Mouse (Mus musculus) kidney, postnatal 14 days (tissue): ENCODE measurements at regions not wholly inside any gene's neighbourhood (a gene's known extent, or its start where the extent isn't known, plus 50 kb on each side); places are given as distances from the start of the nearest gene placed in this dataset.
"Not testable (repeated sequence)": the region's sequence is repeated elsewhere in the genome, so short reads cannot be mapped to it uniquely, and the experiment has no call there.

Source experiments
- DNase-seq: peaks from one replicate; pipeline ENCODE4 v3.0.0; 2022; ENCODE audit warnings: mixed read lengths

GRCm38 (mm10) chr4:71409867-71410266 lies 347.9 kb downstream of the Gm11232 start:
- no peak for DNase-seq

DNA sequence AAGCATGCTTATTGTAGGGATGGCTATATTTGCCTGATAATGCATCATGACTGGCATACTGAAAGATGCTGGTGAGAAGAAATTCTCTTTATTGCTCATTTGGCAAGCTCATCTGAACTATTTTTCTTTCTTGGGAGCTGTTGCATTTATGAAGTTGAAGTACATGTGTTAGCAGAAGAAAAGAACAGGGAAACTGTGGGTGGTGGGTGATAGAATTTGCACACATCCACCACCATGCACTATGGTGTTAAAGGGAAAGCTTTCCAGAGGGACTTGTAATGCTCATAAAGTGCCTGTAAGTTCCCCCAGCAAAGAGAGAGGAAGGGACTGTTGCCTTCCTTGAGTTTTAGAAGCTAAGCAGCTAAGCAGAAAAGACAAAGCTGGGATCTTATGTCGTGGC lies 367.3 kb downstream of the Gm11232 start:
- no peak for DNase-seq

- no peak for DNase-seq
Measured at GRCm38 (mm10) chr4:71369276-71369675, 388.5 kb downstream of the Gm11232 start.

DNA sequence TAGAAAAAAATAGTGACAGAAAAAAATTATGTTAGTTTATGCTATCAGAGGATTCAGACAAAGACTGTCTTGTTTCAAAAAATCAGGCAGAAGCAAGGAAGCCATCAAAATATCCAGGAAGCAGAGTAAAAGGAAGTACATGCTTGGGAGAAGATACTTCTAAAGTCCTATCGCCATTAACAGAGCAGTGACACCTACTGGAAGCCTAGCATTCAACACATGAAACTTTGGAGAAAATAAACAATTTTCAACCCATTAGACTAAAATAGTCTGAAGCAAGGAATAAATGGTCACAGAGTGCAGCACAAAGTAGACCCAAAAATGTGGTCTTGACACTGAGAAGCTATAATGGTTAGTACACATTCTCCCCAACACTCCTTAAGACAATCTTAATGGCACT lies 394.0 kb downstream of the Gm11232 start:
- DNase-seq, result no peak

GRCm38 (mm10) chr4:71357626-71358025 lies 400.1 kb downstream of the Gm11232 start:
- no peak for DNase-seq

- DNase-seq, result no peak
Measured at GRCm38 (mm10) chr4:71356714-71357113, 401.1 kb downstream of the Gm11232 start.

GRCm38 (mm10) chr4:71356310-71356709 lies 401.5 kb downstream of the Gm11232 start:
- DNase-seq, result no peak

DNA sequence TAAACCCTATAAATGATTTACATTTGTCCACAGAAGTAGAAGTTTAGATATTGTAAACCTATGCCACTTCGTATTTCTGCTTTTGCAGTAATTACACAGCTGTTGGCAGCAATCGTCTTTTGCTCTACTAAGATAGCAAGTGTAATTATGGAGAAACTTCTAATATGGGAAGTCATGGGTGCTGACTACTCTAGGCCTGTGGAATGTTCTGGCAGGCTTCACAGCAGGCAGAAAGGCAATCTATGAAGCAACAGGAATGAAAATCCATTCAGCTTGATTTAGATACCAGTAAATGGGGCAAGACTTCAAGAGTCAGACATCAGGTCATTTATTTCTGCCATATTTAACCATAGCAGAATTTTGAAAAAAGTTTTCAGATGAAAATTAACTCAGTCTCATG lies 405.9 kb downstream of the Gm11232 start:
- no peak for DNase-seq

GRCm38 (mm10) chr4:71343068-71343467 lies 414.7 kb downstream of the Gm11232 start:
- DNase-seq, result no peak

DNA sequence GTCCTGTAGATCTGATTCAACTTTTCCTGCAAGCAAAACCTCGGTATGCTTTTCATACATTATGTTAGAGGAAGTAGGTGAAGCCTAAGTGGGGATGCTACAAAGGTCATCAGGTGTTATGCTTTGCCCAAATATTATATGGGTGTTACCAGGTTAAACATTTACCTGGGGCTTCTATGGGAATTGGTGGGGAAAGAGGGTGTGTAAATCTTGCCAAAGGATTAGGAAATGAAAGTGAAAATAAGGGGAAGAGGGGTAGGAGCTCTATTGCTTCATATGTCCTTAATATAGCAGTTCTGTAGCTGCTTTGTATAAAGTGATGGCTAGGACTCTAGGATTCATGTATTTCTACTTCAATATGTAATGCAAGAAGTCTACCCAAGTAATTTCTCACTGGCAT lies 419.2 kb downstream of the Gm11232 start:
- no peak for DNase-seq

DNA sequence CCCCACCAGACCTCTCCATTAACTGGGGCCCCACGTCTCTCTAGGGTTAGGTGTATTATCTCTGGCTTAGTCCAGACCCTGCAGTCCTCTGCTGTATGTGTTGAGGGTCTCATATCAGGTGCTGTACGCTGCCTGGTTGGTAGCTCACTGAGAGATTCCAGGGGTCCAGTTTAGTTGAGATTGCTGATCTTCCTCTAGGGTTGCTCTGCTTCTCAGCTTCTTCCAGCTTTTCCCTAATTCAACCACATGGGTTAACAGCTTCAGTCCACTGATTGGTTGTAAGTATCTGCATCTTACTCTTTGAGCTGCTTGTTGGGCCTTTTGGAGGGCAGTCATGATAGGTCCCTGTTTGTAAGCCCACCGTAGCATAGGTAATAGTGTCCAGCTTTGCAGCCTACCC lies 425.1 kb downstream of the Gm11232 start:
- DNase-seq, result no peak

GRCm38 (mm10) chr4:71332018-71332417 lies 425.7 kb downstream of the Gm11232 start:
- DNase-seq, result peak; percentile 11

DNA sequence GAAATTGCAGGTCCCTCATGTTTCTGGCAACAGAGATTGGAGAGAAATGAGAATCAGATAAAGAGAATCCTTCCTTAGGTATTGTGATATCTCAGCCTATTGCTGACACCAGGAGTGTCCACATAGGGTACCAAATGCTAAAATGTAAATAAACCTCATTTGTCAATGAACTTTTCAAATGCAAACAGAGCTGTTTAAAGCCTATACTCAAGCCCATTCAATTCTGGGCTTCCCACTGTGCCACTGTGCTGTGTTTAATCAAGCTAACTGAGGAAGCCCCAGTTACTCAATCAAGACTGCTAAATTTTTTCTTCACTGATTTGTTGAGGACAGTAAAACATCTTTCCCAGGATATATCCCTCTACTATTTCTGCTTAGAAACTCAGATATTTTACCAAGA lies 441.2 kb downstream of the Gm11232 start:
- DNase-seq, result no peak

GRCm38 (mm10) chr4:71307176-71307612 lies 450.6 kb downstream of the Gm11232 start:
- DNase-seq, result no peak

GRCm38 (mm10) chr4:71306690-71307089 lies 451.1 kb downstream of the Gm11232 start:
- DNase-seq, result no peak

DNA sequence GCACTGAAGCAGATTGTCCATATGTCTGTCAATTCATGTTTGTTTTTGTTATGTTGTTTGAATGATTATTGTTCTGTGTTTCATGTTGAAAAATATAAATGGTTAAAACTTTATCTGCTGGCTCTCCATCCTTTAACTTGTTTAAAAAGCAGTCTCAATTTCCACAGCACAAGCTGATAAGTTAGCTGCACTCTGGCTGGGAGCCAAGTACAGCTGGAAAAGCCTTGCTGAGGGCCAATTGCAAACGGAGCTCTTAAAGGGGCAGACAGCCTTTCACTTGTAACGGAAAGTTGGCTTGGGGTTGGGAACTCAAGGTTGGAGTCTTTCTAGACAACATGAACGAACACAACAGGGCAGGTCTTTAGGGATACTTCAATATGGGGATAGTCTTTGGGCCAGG lies 462.0 kb downstream of the Gm11232 start:
- DNase-seq, result not testable (repeated sequence)

DNA sequence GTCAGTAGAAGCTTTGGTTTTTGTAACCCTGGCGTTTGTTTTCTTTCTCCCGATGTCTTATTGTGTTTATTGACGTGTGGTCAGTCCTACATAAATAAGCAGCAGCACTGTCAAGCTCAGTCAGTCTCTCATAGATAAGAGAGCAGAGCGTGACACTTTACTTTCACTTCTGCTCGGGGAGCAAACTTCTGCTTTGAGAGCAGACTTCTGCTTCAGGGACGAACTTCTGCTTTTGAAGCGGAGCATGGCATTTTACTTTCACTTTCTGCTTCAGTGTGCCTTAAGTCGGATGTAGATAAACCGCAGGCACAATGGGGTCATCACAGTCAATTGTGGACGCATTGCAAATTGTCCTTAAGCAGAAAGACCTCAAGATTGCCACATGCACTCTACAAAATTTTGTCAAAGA lies 466.0 kb downstream of the Gm11232 start:
- DNase-seq, result peak; percentile 13

- peak; percentile 29 for DNase-seq
Measured at GRCm38 (mm10) chr4:71291111-71291740, 466.5 kb downstream of the Gm11232 start.

GRCm38 (mm10) chr4:71283147-71283546 lies 474.6 kb downstream of the Gm11232 start:
- DNase-seq, result no peak

- DNase-seq, result no peak
Measured at GRCm38 (mm10) chr4:71279710-71280109, 478.1 kb downstream of the Gm11232 start.

DNA sequence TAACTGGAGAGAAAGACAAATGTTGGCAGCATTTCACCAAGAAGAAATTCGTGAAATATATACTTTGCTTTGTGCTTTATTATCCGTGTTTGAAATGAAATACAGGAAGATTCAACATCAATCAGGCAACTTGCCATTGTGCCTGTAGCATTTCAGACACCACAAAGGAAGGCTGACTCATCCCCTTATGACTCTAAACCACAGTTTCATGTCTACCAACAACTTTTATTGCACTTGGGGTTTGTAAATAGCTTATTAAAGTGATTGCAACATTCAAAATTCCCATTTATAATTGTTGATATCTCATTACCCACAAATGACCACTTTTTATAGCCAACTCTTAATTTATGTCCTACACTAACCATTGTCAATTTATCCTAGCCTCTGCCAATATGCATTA lies 497.9 kb downstream of the Gm11232 start:
- DNase-seq, result no peak

DNA sequence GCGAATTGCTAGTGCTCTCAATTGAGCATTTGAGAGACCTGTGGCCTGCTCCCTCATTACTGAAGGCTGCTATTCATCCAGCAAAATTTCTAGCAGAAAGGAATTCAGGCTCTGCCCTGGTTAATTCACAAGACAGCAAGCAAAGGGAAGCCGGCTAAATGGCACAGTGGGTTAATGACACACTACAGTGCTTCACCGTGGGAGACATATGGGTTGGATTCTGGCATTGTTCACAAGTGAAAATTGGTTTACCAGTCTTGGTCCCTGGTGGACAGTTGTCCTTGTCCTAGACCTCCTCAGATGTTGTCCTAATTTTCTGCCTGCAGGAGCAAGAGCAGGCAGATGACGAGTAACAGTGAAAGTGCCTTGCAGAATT lies 527.3 kb downstream of the Gm11232 start:
- no peak for DNase-seq

- DNase-seq, result no peak
Measured at GRCm38 (mm10) chr4:71229796-71230496, 527.8 kb downstream of the Gm11232 start.

DNA sequence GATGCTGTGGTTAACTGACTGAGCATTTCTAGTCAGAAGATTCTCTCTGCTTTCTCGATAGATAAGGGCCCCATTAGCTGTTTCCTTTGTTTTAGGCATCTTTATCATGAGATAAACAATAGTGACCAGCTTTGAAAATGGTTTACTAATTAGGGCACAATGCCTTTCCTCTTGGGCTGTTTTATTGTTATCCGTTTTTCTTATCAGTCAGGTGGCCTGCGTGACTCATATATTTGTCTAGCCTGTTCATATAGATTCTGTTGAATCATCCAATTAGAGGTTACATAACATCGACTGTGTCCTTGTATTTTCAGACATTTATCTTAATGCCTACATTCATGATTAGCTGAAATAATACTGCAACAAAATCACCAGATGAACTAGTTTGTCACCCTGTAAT lies 531.1 kb downstream of the Gm11232 start:
- DNase-seq, result no peak

DNA sequence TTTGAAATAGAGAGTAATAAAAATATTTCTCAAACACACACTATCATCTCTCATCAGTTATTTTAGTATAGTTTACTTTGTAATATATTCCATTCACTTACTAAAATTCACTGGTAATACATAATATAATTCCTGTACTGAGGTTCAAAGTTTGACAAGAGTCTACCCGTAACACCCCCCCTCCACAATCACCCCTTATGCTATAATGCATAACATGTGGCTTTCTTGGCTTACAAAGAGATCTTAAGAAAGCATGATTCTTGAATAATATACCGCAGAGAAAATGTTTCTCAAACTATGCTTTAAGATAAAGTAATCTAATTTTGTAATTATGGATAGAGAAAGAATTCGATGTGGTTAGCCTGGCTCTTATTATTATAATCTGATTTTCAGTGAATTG lies 539.7 kb downstream of the Gm11232 start:
- DNase-seq, result no peak
